Comparison of ENCODE assay signal across 21 mouse cellular contexts in genomic region chr19:3339187-3339586, GRCm38 (mm10). TPM values are rescaled to one million over a fixed set of nuclear protein-coding genes. Genes with fewer than 3 reads are reported as not detected.
DNase-seq lines count a peak whose midpoint lies in the region; ATAC-seq lines count a peak whose summit lies in the region.
"Had no signal": no experiment of that assay in that cellular context is flagged by ENCODE, and none has a peak within 500 bp of the region (broad histone marks: within the 10 kb centered on the region; RNA-seq: fewer than 3 reads in every experiment).

No protein-coding gene starts in this region.

- peak; percentile 32 for DNase-seq in lung, postnatal 25 days (ENCODE audit: low spot score)
- no peak for DNase-seq in lung, postnatal 10 days
- peak; percentile 58 for DNase-seq in 416B (ENCODE audit: low read depth)
- DNase-seq in Muller cell, postnatal 12 days (ENCODE audit: inconsistent ontology term): peak; percentile 46
- no peak for DNase-seq in adrenal gland, postnatal 4 days (ENCODE audit: low spot score in 2 of 2)
- no peak for DNase-seq in kidney, adult 8-10 months
- DNase-seq in kidney, postnatal 14 days: no peak
- DNase-seq: adrenal gland, adult 2 months; adrenal gland, postnatal 14 days; cerebellum, adult 11-12 months; cerebellum, adult 9-10 months; cerebellum, postnatal 14 days; forebrain, postnatal 0 days; gastrocnemius, adult 2 months; gastrocnemius, postnatal 14 days; heart, adult 18-20 months; heart, postnatal 10 days; heart, postnatal 36 days had no signal

- ATAC-seq in megakaryocyte, adult 5-6 weeks (ENCODE audit: poor library complexity, severe bottlenecking): peak; percentile 39
- ATAC-seq: forebrain, embryonic 14.5 days; forebrain, postnatal 0 days; hindbrain, embryonic 16.5 days had no signal

RNA-seq across cellular contexts. Expression of gene Cpt1a, which starts 17.1 kb away (rescaled TPM):
- 69.6 and 73.1 TPM in 2 replicates for total RNA-seq in megakaryocyte, adult 5-6 weeks (2015)
- total RNA-seq in megakaryocyte, adult 5-6 weeks (2017): 56.2 and 66.0 TPM in 2 replicates
- 100 to 1,000 TPM; 225 to 242 TPM for total RNA-seq in adrenal gland, postnatal 4 days (2021)

RNA-seq across cellular contexts. Expression of gene Tesmin, which starts 49.5 kb away (rescaled TPM):
- 1.4 and 4.0 TPM in 2 replicates for total RNA-seq in megakaryocyte, adult 5-6 weeks (2015)
- total RNA-seq in megakaryocyte, adult 5-6 weeks (2017): 1.3 and 2.8 TPM in 2 replicates
- 1 to 10 TPM; 1.7 to 2.4 TPM for total RNA-seq in adrenal gland, postnatal 4 days (2021)

RNA-seq across cellular contexts. Expression of gene Ighmbp2, which starts 56.4 kb away (rescaled TPM):
- 1.5 and 1.6 TPM in 2 replicates for total RNA-seq in megakaryocyte, adult 5-6 weeks (2015)
- total RNA-seq in megakaryocyte, adult 5-6 weeks (2017): 2.9 and 3.3 TPM in 2 replicates
- total RNA-seq in adrenal gland, postnatal 4 days (2021): 10 to 100 TPM; 11.0 to 11.9 TPM

RNA-seq across cellular contexts. Expression of gene Mrpl21, which starts 56.5 kb away (rescaled TPM):
- 61.8 and 65.2 TPM in 2 replicates for total RNA-seq in megakaryocyte, adult 5-6 weeks (2015)
- total RNA-seq in megakaryocyte, adult 5-6 weeks (2017): 65.1 and 73.7 TPM in 2 replicates
- total RNA-seq in adrenal gland, postnatal 4 days (2021): 10 to 100 TPM; 70.8 to 71.9 TPM

Comparison
In these comparisons a context has a peak if more than half of its experiments do, and no peak if none do; other contexts are left out.
1. DNase-seq: peak in lung, postnatal 25 days (single experiment), 416B (single experiment) and Muller cell, postnatal 12 days (single experiment); none in lung, postnatal 10 days (single experiment), adrenal gland, postnatal 4 days (0 of 2), kidney, adult 8-10 months (0 of 2) and kidney, postnatal 14 days (single experiment).